Mouse (Mus musculus) telencephalon, adult 2 months (tissue): Measurements from ENCODE around the gene Rhob.

Source experiments
- DNase-seq: peaks from one replicate; pipeline ENCODE4 v3.0.0-alpha.2; 2011; ENCODE audit warnings: low read depth, low spot score

Rhob gene

GRCm38 (mm10) chr12:8506954-8507707 is 7.3 kb upstream of the Rhob start:
- no peak for DNase-seq

- DNase-seq = no peak
Measured at GRCm38 (mm10) chr12:8504131-8504530, 4.3 kb upstream of the Rhob start.

- DNase-seq = no peak
Measured at GRCm38 (mm10) chr12:8502546-8502945, 2.7 kb upstream of the Rhob start.

GRCm38 (mm10) chr12:8501571-8502305 is 1.9 kb upstream of the Rhob start:
- no peak for DNase-seq

GRCm38 (mm10) chr12:8500597-8501570 is 1.1 kb upstream of the Rhob start:
- no peak for DNase-seq

- no peak for DNase-seq
Measured at GRCm38 (mm10) chr12:8499001-8499870, 573 bp downstream of the Rhob start.

GRCm38 (mm10) chr12:8498591-8499000 is 1.2 kb downstream of the Rhob start:
- DNase-seq = no peak

- DNase-seq = peak; percentile 63
Measured at GRCm38 (mm10) chr12:8498148-8498571, 1.6 kb downstream of the Rhob start.

GRCm38 (mm10) chr12:8497314-8497706 is 2.5 kb downstream of the Rhob start:
- DNase-seq = no peak

GRCm38 (mm10) chr12:8496679-8497313 is 3.0 kb downstream of the Rhob start:
- DNase-seq = no peak

GRCm38 (mm10) chr12:8495881-8496678 is 3.7 kb downstream of the Rhob start:
- DNase-seq = no peak

GRCm38 (mm10) chr12:8494675-8495074 is 5.1 kb downstream of the Rhob start:
- DNase-seq = no peak

- no peak for DNase-seq
Measured at GRCm38 (mm10) chr12:8493386-8493785, 6.4 kb downstream of the Rhob start.

- DNase-seq = no peak
Measured at GRCm38 (mm10) chr12:8489098-8489497, 10.7 kb downstream of the Rhob start.

- no peak for DNase-seq
Measured at GRCm38 (mm10) chr12:8488652-8488980, 11.2 kb downstream of the Rhob start.

GRCm38 (mm10) chr12:8487959-8488651 is 11.7 kb downstream of the Rhob start:
- no peak for DNase-seq

GRCm38 (mm10) chr12:8487281-8487680 is 12.5 kb downstream of the Rhob start:
- DNase-seq = no peak

GRCm38 (mm10) chr12:8485247-8485646 is 14.6 kb downstream of the Rhob start:
- no peak for DNase-seq

- no peak for DNase-seq
Measured at GRCm38 (mm10) chr12:8482169-8482568, 17.6 kb downstream of the Rhob start.
